9 mouse cellular contexts compared by ENCODE assay signal in genomic region chr7:141131904-141132755, GRCm38 (mm10). TPM values are rescaled to one million over a fixed set of nuclear protein-coding genes. Genes with fewer than 3 reads are reported as not detected.
DNase-seq lines count a peak whose midpoint lies in the region; ATAC-seq and TF ChIP-seq lines count a peak whose summit lies in the region.
"Had no signal": no experiment of that assay in that cellular context is flagged by ENCODE, and none has a peak within 500 bp of the region (broad histone marks: within the 10 kb centered on the region; RNA-seq: fewer than 3 reads in every experiment).

No protein-coding gene starts in this region.

- peak overlapping the region; percentile 84 for H3K9ac ChIP-seq in limb, embryonic 11.5 days (ENCODE audit: low read length)
- peak overlapping the region; percentile 95 for H3K9ac ChIP-seq in neural tube, embryonic 13.5 days

- H3K27me3 ChIP-seq in erythroblast, embryonic 14.5 days (ENCODE audit: control insufficient read depth), result no peaks in the 10 kb centered on the region
- H3K27me3 ChIP-seq in limb, embryonic 11.5 days (ENCODE audit: control insufficient read depth, insufficient read depth, low read length), result no peaks in the 10 kb centered on the region
- no peaks in the 10 kb centered on the region for H3K27me3 ChIP-seq in neural tube, embryonic 13.5 days

- peak overlapping the region; percentile 91; the same call in 1 of the 2 replicates for H3K27ac ChIP-seq in layer of hippocampus, adult 2 months
- H3K27ac ChIP-seq in limb, embryonic 11.5 days (replicated peaks; ENCODE audit: low read depth, low read length), result no peak overlapping the region
- no peak overlapping the region for H3K27ac ChIP-seq in neural tube, embryonic 13.5 days (replicated peaks)

- TF ChIP-seq CTCF in layer of hippocampus, adult 2 months (conservative IDR thresholded peaks at IDR 0.05), result no peak

- H3K4me3 ChIP-seq in layer of hippocampus, adult 2 months, result peak overlapping the region; percentile 99
- peak overlapping the region; percentile 70 for H3K4me3 ChIP-seq in erythroblast, embryonic 14.5 days (replicated peaks)
- peak overlapping the region; percentile 80 for H3K4me3 ChIP-seq in limb, embryonic 11.5 days (ENCODE audit: low read depth, low read length)
- peak overlapping the region; percentile 87 for H3K4me3 ChIP-seq in neural tube, embryonic 13.5 days

- peaks cover 87% of the 10 kb centered on the region for H3K4me1 ChIP-seq in erythroblast, embryonic 14.5 days (ENCODE audit: control insufficient read depth)
- no peaks in the 10 kb centered on the region for H3K4me1 ChIP-seq in limb, embryonic 11.5 days (ENCODE audit: control insufficient read depth, insufficient read depth, low read length)
- peaks cover 22% of the 10 kb centered on the region for H3K4me1 ChIP-seq in neural tube, embryonic 13.5 days (replicated peaks)

- H3K4me2 ChIP-seq in limb, embryonic 11.5 days (ENCODE audit: low read depth, severe bottlenecking), result peak overlapping the region; percentile 78
- H3K4me2 ChIP-seq in neural tube, embryonic 13.5 days, result peak overlapping the region; percentile 91

- H3K36me3 ChIP-seq in erythroblast, embryonic 14.5 days (ENCODE audit: control insufficient read depth), result peaks cover 50% of the 10 kb centered on the region
- H3K36me3 ChIP-seq in limb, embryonic 11.5 days (ENCODE audit: control insufficient read depth, insufficient read depth, low read length), result peaks cover 8% of the 10 kb centered on the region; the same call in 1 of the 2 replicates
- H3K36me3 ChIP-seq in neural tube, embryonic 13.5 days, result peaks cover 22% of the 10 kb centered on the region

- H3K9me3 ChIP-seq in erythroblast, embryonic 14.5 days (ENCODE audit: control insufficient read depth, low read length), result no peaks in the 10 kb centered on the region
- H3K9me3 ChIP-seq in limb, embryonic 11.5 days (ENCODE audit: control insufficient read depth, low read length), result no peaks in the 10 kb centered on the region
- no peaks in the 10 kb centered on the region for H3K9me3 ChIP-seq in neural tube, embryonic 13.5 days

- no peak for DNase-seq in layer of hippocampus, adult 2 months (ENCODE audit: low spot score in 2 of 2)
- DNase-seq in layer of hippocampus, adult 9-11 months, result no peak
- no peak for DNase-seq in limb, embryonic 11.5 days (ENCODE audit: low spot score)
- DNase-seq in frontal cortex, postnatal 10 days (ENCODE audit: low spot score in 2 of 2), result no peak
- DNase-seq in layer of hippocampus, postnatal 36 days, result no peak
- no peak for DNase-seq in urinary bladder, postnatal 14 days (ENCODE audit: low spot score)

- 55% methylated on average over 12 of the region's 12 CpGs for WGBS in limb, embryonic 11.5 days
- 60% methylated on average over 12 of the region's 12 CpGs for WGBS in neural tube, embryonic 13.5 days

- ATAC-seq in limb, embryonic 11.5 days (ENCODE audit: insufficient number of reproducible peaks, low FRiP score, low TSS enrichment, low read depth), result no peak
- ATAC-seq in neural tube, embryonic 13.5 days (ENCODE audit: low read depth), result no peak

RNA-seq across cellular contexts. Expression of gene Ptdss2, which starts 9.9 kb away (rescaled TPM):
- 10 to 100 TPM; 50.8 to 64.4 TPM for total RNA-seq in layer of hippocampus, adult 2 months (2021)
- polyA plus RNA-seq in erythroblast, embryonic 14.5 days (2012), result 148 and 156 TPM in 2 replicates
- 70.0 and 70.6 TPM in 2 replicates for polyA plus RNA-seq in limb, embryonic 11.5 days (2014; fragmentation: Nextera tagmentation; extraction: Ambion mirVana)
- polyA plus RNA-seq in neural tube, embryonic 13.5 days (2015; fragmentation: Nextera tagmentation; extraction: Ambion mirVana), result 63.5 and 77.7 TPM in 2 replicates
- 10 to 100 TPM; 48.5 to 64.9 TPM for total RNA-seq in layer of hippocampus, postnatal 36 days (2021)

RNA-seq across cellular contexts. Expression of gene Ano9, which starts 14.5 kb away (rescaled TPM):
- total RNA-seq in layer of hippocampus, adult 2 months (2021), result not detected
- polyA plus RNA-seq in erythroblast, embryonic 14.5 days (2012), result not detected in 2 replicates
- 0.76 and 0.85 TPM in 2 replicates for polyA plus RNA-seq in limb, embryonic 11.5 days (2014; fragmentation: Nextera tagmentation; extraction: Ambion mirVana)
- polyA plus RNA-seq in neural tube, embryonic 13.5 days (2015; fragmentation: Nextera tagmentation; extraction: Ambion mirVana), result 0.27 TPM in 1 of 2 replicates, not detected in the other
- not detected for total RNA-seq in layer of hippocampus, postnatal 36 days (2021)
- total RNA-seq: neutrophil, adult 5-6 weeks had no signal

RNA-seq across cellular contexts. Expression of gene Sigirr, which starts 31.8 kb away (rescaled TPM):
- 1 to 10 TPM; 2.1 to 2.5 TPM for total RNA-seq in layer of hippocampus, adult 2 months (2021)
- polyA plus RNA-seq in erythroblast, embryonic 14.5 days (2012), result 0.16 and 0.19 TPM in 2 replicates
- 1.9 and 2.8 TPM in 2 replicates for polyA plus RNA-seq in limb, embryonic 11.5 days (2014; fragmentation: Nextera tagmentation; extraction: Ambion mirVana)
- 1.5 and 3.5 TPM in 2 replicates for polyA plus RNA-seq in neural tube, embryonic 13.5 days (2015; fragmentation: Nextera tagmentation; extraction: Ambion mirVana)
- total RNA-seq in layer of hippocampus, postnatal 36 days (2021), result 1 to 10 TPM; 1.7 to 2.4 TPM

RNA-seq across cellular contexts. Expression of gene Rnh1, which starts 40.5 kb away (rescaled TPM):
- total RNA-seq in layer of hippocampus, adult 2 months (2021), result 10 to 100 TPM; 40.6 to 42.3 TPM
- polyA plus RNA-seq in erythroblast, embryonic 14.5 days (2012), result 0.48 and 1.5 TPM in 2 replicates
- 82.9 and 88.3 TPM in 2 replicates for polyA plus RNA-seq in limb, embryonic 11.5 days (2014; fragmentation: Nextera tagmentation; extraction: Ambion mirVana)
- polyA plus RNA-seq in neural tube, embryonic 13.5 days (2015; fragmentation: Nextera tagmentation; extraction: Ambion mirVana), result 52.4 and 57.5 TPM in 2 replicates
- 10 to 100 TPM; 36.1 to 40.2 TPM for total RNA-seq in layer of hippocampus, postnatal 36 days (2021)

RNA-seq across cellular contexts. Expression of gene Pkp3, which starts 54.1 kb away (rescaled TPM):
- not detected for total RNA-seq in layer of hippocampus, adult 2 months (2021)
- polyA plus RNA-seq in erythroblast, embryonic 14.5 days (2012), result 0.03 and 0.05 TPM in 2 replicates
- polyA plus RNA-seq in limb, embryonic 11.5 days (2014; fragmentation: Nextera tagmentation; extraction: Ambion mirVana), result 3.3 and 3.9 TPM in 2 replicates
- polyA plus RNA-seq in neural tube, embryonic 13.5 days (2015; fragmentation: Nextera tagmentation; extraction: Ambion mirVana), result 0.38 and 1.2 TPM in 2 replicates
- not detected for total RNA-seq in layer of hippocampus, postnatal 36 days (2021)
